In the genomic region with DNA sequence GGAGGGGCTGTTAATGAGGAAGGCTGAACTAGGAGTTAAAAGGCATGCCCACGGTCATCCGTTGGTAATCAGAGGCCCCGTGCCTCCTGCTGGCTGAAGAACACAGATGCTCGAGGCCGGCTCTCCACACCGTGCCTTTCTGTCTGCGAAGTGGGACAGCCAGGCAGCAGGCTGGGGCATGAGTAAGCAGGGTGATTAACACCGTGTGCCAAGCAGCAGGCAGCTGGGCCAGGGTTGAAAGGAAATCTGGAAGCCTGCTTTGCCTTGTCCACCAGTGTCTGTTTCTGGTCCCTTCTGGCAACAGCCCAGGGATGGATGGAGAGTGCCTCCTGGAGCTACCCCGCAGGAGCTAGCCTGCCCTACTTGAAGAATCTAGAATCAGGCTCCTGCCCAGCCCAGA, we compare ENCODE assay signal across 9 mouse cellular contexts.
DNase-seq lines count a peak whose midpoint lies in the region; ATAC-seq and TF ChIP-seq lines count a peak whose summit lies in the region.
"Had no signal": no experiment of that assay in that cellular context is flagged by ENCODE, and none has a peak within 500 bp of the region (broad histone marks: within the 10 kb centered on the region; RNA-seq: fewer than 3 reads in every experiment).

No protein-coding gene starts in this region.

- DNase-seq in heart, embryonic 10.5 days (ENCODE audit: low spot score): no peak
- no peak for DNase-seq in heart, postnatal 14 days
- DNase-seq in cerebellum, adult 9-11 months: peak; percentile 79
- DNase-seq in urinary bladder, adult 2 months (ENCODE audit: low spot score): no peak
- DNase-seq in embryo, embryonic 10.5 days (ENCODE audit: low spot score): no peak

- H3K27me3 ChIP-seq in heart, embryonic 10.5 days (ENCODE audit: insufficient read depth, poor library complexity, severe bottlenecking): no peaks in the 10 kb centered on the region
- no peaks in the 10 kb centered on the region for H3K27me3 ChIP-seq in hindbrain, embryonic 13.5 days
- peaks cover 42% of the 10 kb centered on the region for H3K27me3 ChIP-seq in myocyte (ENCODE audit: control insufficient read depth, insufficient read depth, insufficient read length)

- H3K27ac ChIP-seq in heart, embryonic 10.5 days: peak overlapping the region; percentile 19; the same call in 1 of the 2 replicates
- H3K27ac ChIP-seq in hindbrain, embryonic 13.5 days: peak overlapping the region; percentile 67
- H3K27ac ChIP-seq: limb, embryonic 13.5 days had no signal

- no peak overlapping the region for H3K4me2 ChIP-seq in hindbrain, embryonic 13.5 days
- H3K4me2 ChIP-seq in myocyte (ENCODE audit: low read depth): no peak overlapping the region
- H3K4me2 ChIP-seq: limb, embryonic 13.5 days had no signal

- 41% methylated on average over 9 of the region's 9 CpGs for WGBS in heart, embryonic 10.5 days
- WGBS in hindbrain, embryonic 13.5 days: 24% methylated on average over 9 of the region's 9 CpGs

- ATAC-seq in hindbrain, embryonic 13.5 days (ENCODE audit: low FRiP score): peak; percentile 69
- ATAC-seq in inflammation-experienced regulatory T-cells, adult 6 months: no peak

- TF ChIP-seq POLR2A in myocyte (IDR thresholded peaks at IDR 0.05; ENCODE audit: insufficient read length, low read depth): no peak

- H3K9ac ChIP-seq in hindbrain, embryonic 13.5 days: peak overlapping the region; percentile 43; the same call in 1 of the 2 replicates
- H3K9ac ChIP-seq: limb, embryonic 13.5 days had no signal

- intact Hi-C loops in heart, postnatal 14 days (cut with DNase I): no loop called here

- H3K4me3 ChIP-seq in heart, embryonic 10.5 days: no peak overlapping the region
- no peak overlapping the region for H3K4me3 ChIP-seq in hindbrain, embryonic 13.5 days
- H3K4me3 ChIP-seq in myocyte: no peak overlapping the region
- H3K4me3 ChIP-seq: limb, embryonic 13.5 days had no signal

- H3K4me1 ChIP-seq in heart, embryonic 10.5 days: peaks cover 35% of the 10 kb centered on the region
- peaks cover 84% of the 10 kb centered on the region for H3K4me1 ChIP-seq in hindbrain, embryonic 13.5 days (replicated peaks)

- no peaks in the 10 kb centered on the region for H3K79me2 ChIP-seq in myocyte (ENCODE audit: control insufficient read depth, insufficient read depth)

- no peaks in the 10 kb centered on the region for H3K9me3 ChIP-seq in heart, embryonic 10.5 days
- H3K9me3 ChIP-seq in hindbrain, embryonic 13.5 days: no peaks in the 10 kb centered on the region

- H3ac ChIP-seq in myocyte (ENCODE audit: control insufficient read depth, insufficient read length): no peak overlapping the region

- H3K36me3 ChIP-seq in heart, embryonic 10.5 days: 0 out of 2 replicates have a peak, but pooled peaks cover 2% of the 10 kb centered on the region
- H3K36me3 ChIP-seq in hindbrain, embryonic 13.5 days: no peaks in the 10 kb centered on the region; the same call in 1 of the 2 replicates
- no peaks in the 10 kb centered on the region for H3K36me3 ChIP-seq in myocyte (ENCODE audit: control insufficient read depth, insufficient read depth)
- H3K36me3 ChIP-seq: limb, embryonic 13.5 days had no signal

TF ChIP-seq in myocyte, 11 proteins besides CTCF, POLR2A, EP300 and RAD21:
- peak in 1 of 3 experiments; percentile 28 for TF ChIP-seq MYOD1 (IDR thresholded peaks at IDR 0.05; ENCODE audit: control insufficient read depth in 1 of 3, insufficient read length in 2 of 3, low read depth in 2 of 3)
- TF ChIP-seq MYOG (IDR thresholded peaks at IDR 0.05; ENCODE audit: control insufficient read depth in 1 of 3, insufficient read depth in 1 of 3, insufficient read length in 2 of 3, low read depth in 2 of 3): peak in 2 of 3 experiments; percentile 15 to 26
- TF ChIP-seq TCF3 (IDR thresholded peaks at IDR 0.05; ENCODE audit: insufficient read length, low read depth): no peak
